Mouse (Mus musculus) mouse embryonic stem cell (cell line): ENCODE measurements around the gene Dcpp2.
"Not testable (repeated sequence)": the region's sequence is repeated elsewhere in the genome, so short reads cannot be mapped to it uniquely, and the experiment has no call there.

ENCODE experiments used
- in situ Hi-C, 2 experiments: fragments of 300-500 bp; cut with MboI; formaldehyde crosslinking; loops; 1 replicate in 1 of 2; 3 replicates in 1 of 2; pipeline ENCODE4 v1.14.3; 2019 to 2020; ENCODE audit warnings: low sequenced_read_pairs in 2 of 2, low pct_unique_long_range_greater_than_20kb in 1 of 2, mixed read lengths in 1 of 2; ENCODE audit not compliant: unreplicated experiment in 1 of 2

Gene Dcpp2

GRCm38 (mm10) chr17:23880576-23880975 lies at the start of gene Dcpp2, which contains the start of gene Dcpp1:
Gene Dcpp2 (plus strand): TSS chr17:23880880.
Gene Dcpp1 (plus strand): TSS chr17:23880876.
- in situ Hi-C loops, result not testable (repeated sequence)

GRCm38 (mm10) chr17:23831201-23831600 lies 49.5 kb upstream of the Dcpp2 start:
- in situ Hi-C loops, result no loop called here

GRCm38 (mm10) chr17:23836006-23836575 lies 44.6 kb upstream of the Dcpp2 start, which contains the start of gene Prss33:
Gene Prss33 (minus strand): TSS chr17:23836056.
- in situ Hi-C loops, result loop anchor here in 1 of 2 experiments (5.0 kb wide), 1 partner anchor 54 kb away; no protein-coding TSS in a partner anchor

- in situ Hi-C loops, result no loop called here
These were observed 39.5 kb upstream of the Dcpp2 start for GRCm38 (mm10) chr17:23841145-23841544.

- in situ Hi-C loops, result no loop called here
These were observed 37.4 kb upstream of the Dcpp2 start for GRCm38 (mm10) chr17:23843141-23843811.

- in situ Hi-C loops, result no loop called here
These were observed 36.8 kb upstream of the Dcpp2 start, which contains the start of the genes Prss32 and Prss41 for GRCm38 (mm10) chr17:23843812-23844273. Gene Prss32 (plus strand): TSS chr17:23843855. Gene Prss41 (minus strand): TSS chr17:23844172.

GRCm38 (mm10) chr17:23850028-23850427 lies 30.7 kb upstream of the Dcpp2 start:
- in situ Hi-C loops, result loop anchor here in 1 of 2 experiments (25.0 kb wide), 1 partner anchor 437 kb away; no protein-coding TSS in a partner anchor

GRCm38 (mm10) chr17:23850853-23851749 lies 29.6 kb upstream of the Dcpp2 start:
- in situ Hi-C loops, result loop anchor here in 1 of 2 experiments (25.0 kb wide), 1 partner anchor 436 kb away; no protein-coding TSS in a partner anchor

- in situ Hi-C loops, result loop anchor here in 1 of 2 experiments (25.0 kb wide), 1 partner anchor 434 kb away; no protein-coding TSS in a partner anchor
These were observed 27.4 kb upstream of the Dcpp2 start for GRCm38 (mm10) chr17:23853292-23853691.

GRCm38 (mm10) chr17:23854229-23854765 lies 26.4 kb upstream of the Dcpp2 start:
- in situ Hi-C loops, result loop anchor here in 1 of 2 experiments (25.0 kb wide), 1 partner anchor 433 kb away; no protein-coding TSS in a partner anchor

- in situ Hi-C loops, result loop anchor here (5.0 to 25.0 kb wide), 3 partner anchors 100 to 430 kb away; partner anchors contain the start of gene Sbpl (in 1 of the 2)
These were observed 23.5 kb upstream of the Dcpp2 start for GRCm38 (mm10) chr17:23857193-23857592.

GRCm38 (mm10) chr17:23857913-23858312 lies 22.8 kb upstream of the Dcpp2 start:
- in situ Hi-C loops, result loop anchor here (5.0 to 25.0 kb wide), 3 partner anchors 99 to 429 kb away; partner anchors contain the start of gene Sbpl (in 1 of the 2)

GRCm38 (mm10) chr17:23862926-23863325 lies 17.8 kb upstream of the Dcpp2 start:
- in situ Hi-C loops, result loop anchor here in 1 of 2 experiments (25.0 kb wide), 1 partner anchor 424 kb away; no protein-coding TSS in a partner anchor

- in situ Hi-C loops, result loop anchor here in 1 of 2 experiments (25.0 kb wide), 1 partner anchor 420 kb away; no protein-coding TSS in a partner anchor
These were observed 12.9 kb upstream of the Dcpp2 start, which contains the start of gene Prss21 for GRCm38 (mm10) chr17:23867756-23868155. Gene Prss21 (plus strand): TSS chr17:23868056.

- in situ Hi-C loops, result loop anchor here in 1 of 2 experiments (25.0 kb wide), 1 partner anchor 419 kb away; no protein-coding TSS in a partner anchor
These were observed 12.2 kb upstream of the Dcpp2 start for GRCm38 (mm10) chr17:23868513-23868912.

GRCm38 (mm10) chr17:23873884-23874856 lies 6.5 kb upstream of the Dcpp2 start:
- in situ Hi-C loops, result loop anchor here in 1 of 2 experiments (25.0 kb wide), 1 partner anchor 413 kb away; no protein-coding TSS in a partner anchor
